Mouse (Mus musculus): ENCODE results near the gene Pfkfb2.

Pfkfb2 gene

GRCm38 (mm10) chr1:130729153-130729552 is at the start of gene Pfkfb2:
Pfkfb2 (minus strand) TSS chr1:130729253.
- in situ Hi-C loops (cut with MboI), result no loop called here

DNA sequence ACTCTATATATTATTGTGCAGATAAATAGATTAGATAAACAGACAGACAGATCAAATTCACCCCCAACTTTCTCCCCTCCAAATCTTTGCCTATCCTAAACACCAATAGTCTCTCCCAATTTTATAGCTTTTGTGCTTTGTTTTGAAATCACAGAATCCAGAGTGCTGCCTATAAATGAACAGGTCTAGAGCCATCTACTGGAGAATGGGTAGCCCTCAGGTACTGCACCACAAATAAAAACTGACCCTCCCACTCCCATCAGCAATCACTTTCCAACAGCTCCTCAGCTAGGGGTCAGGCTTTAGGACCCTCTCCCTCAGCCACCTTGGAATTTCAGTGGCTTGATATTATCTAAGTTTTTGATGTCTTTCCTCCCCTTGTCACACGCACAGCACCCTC is 47.6 kb upstream of the Pfkfb2 start:
- in situ Hi-C loops (cut with MboI), result no loop called here

DNA sequence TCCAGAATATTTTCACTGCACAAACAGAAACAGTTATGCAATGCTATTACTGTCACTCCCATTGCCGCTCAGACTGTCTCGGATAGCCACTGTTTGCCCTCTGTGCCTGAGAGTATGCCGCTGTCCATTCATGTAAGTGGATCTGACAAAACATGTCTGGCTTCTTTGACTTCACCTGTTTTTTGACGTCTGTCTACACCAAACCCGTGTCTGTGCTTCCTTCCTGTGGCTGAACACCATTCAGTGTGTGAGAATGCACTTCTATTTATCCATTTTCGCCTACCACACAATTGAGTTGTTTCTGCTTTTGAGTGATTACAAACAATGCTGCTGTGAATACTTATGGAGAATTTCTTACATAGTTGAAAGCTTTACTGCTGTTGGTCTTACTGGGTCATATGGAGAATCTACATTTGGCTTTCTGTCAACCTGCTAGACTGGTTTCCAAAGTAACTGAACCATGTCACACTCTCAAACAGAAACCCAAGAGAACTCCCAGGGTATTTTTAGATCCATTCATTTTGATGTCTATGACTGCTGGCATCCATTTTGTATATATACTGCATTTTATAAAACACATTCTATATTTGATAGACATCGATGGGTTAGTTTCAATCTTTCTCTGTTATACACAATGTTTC is 46.8 kb upstream of the Pfkfb2 start:
- in situ Hi-C loops (cut with MboI), result no loop called here

DNA sequence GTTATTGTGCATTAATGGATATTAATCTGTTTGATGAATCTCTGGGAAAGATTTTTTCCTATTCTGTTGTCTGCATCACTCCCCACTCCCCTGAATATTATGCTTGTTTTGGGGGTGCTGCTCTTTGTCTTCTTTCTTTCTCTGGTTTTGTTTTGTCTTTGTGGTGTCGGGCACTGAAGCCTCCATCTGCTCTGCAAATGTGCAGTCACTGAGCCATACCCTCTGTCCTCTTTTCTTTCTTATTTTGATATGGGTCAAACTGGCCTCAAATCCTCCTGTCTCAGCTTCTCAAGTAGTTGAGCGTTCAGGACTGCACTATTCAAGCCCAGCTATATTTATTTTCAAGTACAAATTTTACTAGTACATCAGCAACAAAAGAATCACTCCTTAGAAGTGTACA is 46.2 kb upstream of the Pfkfb2 start:
- in situ Hi-C loops (cut with MboI), result no loop called here

GRCm38 (mm10) chr1:130770981-130771494 is 42.0 kb upstream of the Pfkfb2 start:
- in situ Hi-C loops (cut with MboI), result no loop called here

- in situ Hi-C loops (cut with MboI), result no loop called here
These were observed 41.4 kb upstream of the Pfkfb2 start for GRCm38 (mm10) chr1:130770487-130770886.

DNA sequence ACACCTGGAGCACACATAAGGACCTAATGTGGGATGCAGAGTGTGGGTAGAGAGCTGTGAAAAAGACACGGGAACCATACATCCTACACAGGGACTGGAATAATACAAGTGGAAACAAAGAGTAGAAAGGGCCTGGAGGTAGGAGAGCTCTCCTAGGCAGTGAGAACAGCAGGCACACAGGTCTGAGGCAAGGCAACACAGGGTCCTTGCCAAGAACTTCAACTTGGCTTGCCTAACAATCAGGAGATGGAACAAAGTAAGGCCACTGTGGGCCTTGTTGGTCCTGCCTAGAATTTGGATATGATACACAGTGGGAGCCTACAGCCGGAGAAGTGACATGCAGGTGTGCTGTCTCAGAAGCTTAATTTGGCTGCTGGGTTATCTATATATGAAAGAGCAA is 40.9 kb upstream of the Pfkfb2 start:
- in situ Hi-C loops (cut with MboI), result no loop called here

GRCm38 (mm10) chr1:130767066-130767465 is 38.0 kb upstream of the Pfkfb2 start:
- in situ Hi-C loops (cut with MboI), result no loop called here

DNA sequence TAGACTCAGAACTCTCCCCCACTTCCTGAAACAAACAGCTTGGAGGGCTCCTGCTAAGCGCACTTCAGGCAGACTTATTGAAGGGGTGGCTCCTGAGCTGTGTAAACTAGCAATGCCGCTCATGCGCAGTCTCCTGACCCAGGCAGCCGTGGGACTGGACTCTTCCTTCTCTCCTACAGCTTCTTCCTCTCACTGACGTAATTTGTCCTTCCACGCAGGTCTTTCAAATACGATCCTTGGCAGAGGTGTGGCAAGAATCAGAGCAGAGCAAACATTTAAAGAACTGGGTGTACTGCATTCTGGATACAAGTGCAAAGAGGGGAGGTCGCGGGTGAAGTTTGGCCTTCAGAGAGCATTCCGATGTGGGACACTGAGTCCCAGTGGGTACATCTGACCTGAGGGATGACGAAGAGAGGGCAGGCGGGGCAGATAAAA is 35.0 kb upstream of the Pfkfb2 start:
- in situ Hi-C loops (cut with MboI), result no loop called here

GRCm38 (mm10) chr1:130762045-130762760 is 33.1 kb upstream of the Pfkfb2 start:
- in situ Hi-C loops (cut with MboI), result no loop called here

GRCm38 (mm10) chr1:130761597-130761996 is 32.5 kb upstream of the Pfkfb2 start:
- in situ Hi-C loops (cut with MboI), result no loop called here

GRCm38 (mm10) chr1:130759689-130760088 is 30.6 kb upstream of the Pfkfb2 start:
- in situ Hi-C loops (cut with MboI), result no loop called here

- in situ Hi-C loops (cut with MboI), result no loop called here
These were observed 17.8 kb upstream of the Pfkfb2 start for GRCm38 (mm10) chr1:130746819-130747218.

DNA sequence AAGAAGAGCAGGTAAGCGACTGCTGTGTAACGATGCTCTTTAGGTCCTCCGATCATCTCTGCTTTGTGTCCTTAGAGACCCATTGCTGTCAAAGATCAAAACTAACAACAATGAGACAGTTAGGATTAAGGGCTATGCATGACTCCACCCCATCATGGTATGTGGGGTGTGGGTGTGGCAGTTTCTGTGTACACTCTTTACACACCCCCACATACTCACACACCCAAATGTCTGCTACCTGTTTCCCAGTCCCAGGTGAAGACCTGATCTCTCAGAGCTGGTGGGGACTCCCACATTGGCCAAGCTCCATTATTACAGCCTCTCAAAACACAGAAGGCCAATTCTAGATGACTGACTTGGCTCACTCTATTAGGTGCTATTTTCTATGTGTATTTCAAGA is 16.5 kb upstream of the Pfkfb2 start:
- in situ Hi-C loops (cut with MboI), result no loop called here

DNA sequence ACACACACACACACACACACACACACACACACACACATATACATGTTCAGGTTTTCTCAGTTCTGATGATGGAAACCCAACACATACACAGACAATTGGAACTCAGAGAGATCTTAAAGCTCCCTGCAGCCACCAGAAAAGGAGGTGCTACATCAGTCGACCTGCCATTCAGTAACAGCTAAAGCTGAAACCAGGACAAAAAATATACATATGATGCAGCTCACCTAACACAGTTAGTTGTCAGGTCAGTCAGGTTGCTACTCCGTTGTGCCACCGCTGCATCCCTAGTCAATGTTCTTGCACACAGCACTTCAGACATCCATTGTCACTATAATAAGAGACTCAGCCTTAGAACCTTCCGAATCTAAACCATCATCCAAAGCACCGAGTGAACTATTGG is 15.9 kb upstream of the Pfkfb2 start:
- in situ Hi-C loops (cut with MboI), result no loop called here

DNA sequence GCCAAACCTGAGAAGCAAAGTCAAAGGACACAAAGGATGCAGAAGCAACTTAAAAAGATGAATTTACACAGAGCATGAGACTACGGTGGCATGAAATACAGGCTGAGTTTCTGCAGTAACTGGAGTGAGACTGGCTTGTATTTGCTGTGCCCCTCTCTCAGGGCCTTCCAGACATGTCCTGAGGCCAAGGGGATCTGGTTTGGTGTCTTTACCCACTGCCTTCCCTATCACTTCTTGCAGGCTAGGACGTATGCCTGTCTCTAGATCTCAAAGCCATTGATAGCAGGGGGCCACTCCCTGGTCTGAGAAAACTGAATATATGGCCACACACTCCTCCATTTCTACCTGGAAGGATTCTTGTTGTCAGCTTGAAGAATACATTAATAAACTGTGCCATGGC is 15.2 kb upstream of the Pfkfb2 start:
- in situ Hi-C loops (cut with MboI), result no loop called here

DNA sequence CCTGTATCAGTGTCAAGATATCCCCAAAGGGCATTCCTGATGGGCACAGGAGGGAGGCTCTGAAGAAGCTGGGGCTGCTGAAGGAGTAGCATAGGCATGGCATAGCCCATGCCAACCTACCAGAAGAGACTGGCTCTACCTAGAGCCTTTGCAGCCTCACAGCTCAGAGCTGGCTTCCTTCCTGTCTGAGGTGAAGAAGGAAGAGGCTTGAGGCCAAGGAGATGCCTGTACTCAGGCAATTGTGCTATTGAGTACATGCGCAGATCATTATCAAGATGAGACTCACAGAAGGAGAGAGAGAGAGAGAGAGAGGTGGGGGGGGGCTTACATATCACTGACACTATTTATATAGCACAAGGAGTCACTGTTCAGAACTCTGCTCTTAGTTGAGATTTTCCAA is 14.7 kb upstream of the Pfkfb2 start:
- in situ Hi-C loops (cut with MboI), result no loop called here

GRCm38 (mm10) chr1:130742201-130742600 is 13.1 kb upstream of the Pfkfb2 start:
- in situ Hi-C loops (cut with MboI), result no loop called here

DNA sequence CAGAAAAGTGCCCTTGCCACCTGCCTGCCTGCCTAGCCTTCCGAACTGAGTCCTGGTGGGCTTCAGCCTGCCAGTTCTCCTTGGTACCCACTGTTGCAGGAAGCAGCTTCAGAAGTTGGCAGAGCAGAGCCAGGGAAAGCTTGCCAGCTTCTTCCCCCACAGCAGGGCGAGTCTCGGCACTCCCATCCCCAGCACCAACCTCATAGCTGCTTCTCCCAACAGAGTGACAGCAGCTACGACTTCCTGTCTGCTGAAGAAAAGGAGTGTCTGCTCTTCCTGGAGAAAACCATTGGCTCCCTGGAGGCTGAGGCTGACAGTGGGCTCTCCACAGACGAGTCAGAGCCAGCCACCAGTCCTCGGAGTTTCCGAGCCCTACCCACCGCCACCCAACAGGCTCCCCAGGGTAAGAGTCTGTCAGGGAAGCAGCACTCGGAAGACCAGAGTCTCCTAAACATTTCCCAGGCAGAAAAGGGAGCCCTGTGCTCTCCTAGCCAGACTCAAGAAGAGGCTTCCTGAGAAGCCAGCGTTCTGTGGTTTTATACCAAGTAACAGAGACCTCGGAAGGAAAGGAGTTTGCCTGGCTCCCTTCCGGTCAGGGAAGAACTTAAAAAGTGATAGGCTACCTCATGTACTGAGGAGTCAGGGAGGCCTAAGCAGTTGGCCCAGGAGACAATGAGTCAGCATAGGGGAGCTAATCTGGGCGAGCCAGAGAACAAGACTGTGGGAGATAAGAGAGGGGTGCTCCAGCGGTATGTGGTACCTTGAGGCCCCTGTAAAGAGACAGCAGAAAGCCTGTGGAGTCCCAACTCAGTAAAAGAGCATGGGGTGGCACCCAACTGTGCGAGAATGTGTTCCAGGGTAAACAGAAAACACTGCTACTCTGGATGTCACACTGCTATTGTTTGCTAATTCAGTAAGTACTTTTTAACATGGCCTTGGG is 12.0 kb upstream of the Pfkfb2 start:
- in situ Hi-C loops (cut with MboI), result no loop called here

- in situ Hi-C loops (cut with MboI), result no loop called here
These were observed 11.2 kb upstream of the Pfkfb2 start for GRCm38 (mm10) chr1:130740227-130740648.

DNA sequence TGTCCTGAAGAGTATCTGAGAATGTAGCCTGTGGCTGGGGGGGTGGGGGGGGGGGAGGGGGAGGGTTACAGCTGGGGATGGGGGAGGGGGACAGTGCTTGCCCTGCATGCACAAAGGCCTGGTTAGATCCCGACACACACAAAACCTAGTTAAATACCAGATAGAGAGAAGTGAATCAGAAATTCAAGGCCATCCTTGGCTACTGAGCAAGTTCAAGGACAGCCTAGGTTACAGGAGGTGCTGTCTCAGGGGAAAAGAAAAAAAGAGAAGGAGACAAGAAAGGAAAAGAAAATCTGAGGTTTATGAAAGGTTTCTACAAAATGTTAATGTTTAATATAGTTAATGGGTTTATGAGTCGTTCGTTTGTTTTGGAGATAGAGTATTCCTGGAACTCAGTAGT is 10.6 kb upstream of the Pfkfb2 start:
- in situ Hi-C loops (cut with MboI), result no loop called here

- in situ Hi-C loops (cut with MboI), result no loop called here
These were observed 9.6 kb upstream of the Pfkfb2 start for GRCm38 (mm10) chr1:130738551-130739106.

Data from mature B cell (primary cell).